Mouse (Mus musculus): ENCODE results near the gene Igfbp3.

Gene Igfbp3

DNA sequence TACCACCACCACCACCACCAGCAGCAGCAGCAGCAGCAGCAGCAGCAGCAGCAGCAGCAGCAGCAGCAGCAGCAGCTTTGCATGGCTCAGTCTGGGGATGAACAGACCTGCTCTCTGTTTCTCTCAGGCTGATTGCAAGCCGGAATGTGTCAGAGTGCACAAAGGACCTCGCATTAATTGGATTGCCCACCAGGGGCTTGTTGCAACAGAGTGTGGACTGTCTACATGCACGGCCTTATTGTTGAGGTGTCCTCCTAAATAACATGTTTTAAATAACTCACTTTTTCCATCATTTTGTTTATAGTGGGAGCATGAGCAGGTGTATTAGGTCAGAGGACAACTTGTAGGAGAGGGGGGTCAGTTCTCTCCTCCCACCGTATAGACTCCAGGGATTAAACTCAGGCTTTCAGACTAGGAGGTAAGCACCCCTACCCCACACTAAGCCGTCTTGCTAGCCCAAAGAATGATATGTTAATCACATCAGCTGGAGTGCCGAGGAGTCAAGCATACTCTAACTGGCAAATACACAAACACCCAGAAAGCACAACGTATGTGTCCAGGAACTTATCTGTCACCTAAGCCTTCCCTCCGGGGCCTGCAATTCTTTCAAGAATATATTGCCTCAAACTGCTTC is 31.2 kb downstream of the Igfbp3 start:
- in situ Hi-C loops (cut with MboI; ENCODE audit: unreplicated experiment in 2 of 2), result no loop called here

DNA sequence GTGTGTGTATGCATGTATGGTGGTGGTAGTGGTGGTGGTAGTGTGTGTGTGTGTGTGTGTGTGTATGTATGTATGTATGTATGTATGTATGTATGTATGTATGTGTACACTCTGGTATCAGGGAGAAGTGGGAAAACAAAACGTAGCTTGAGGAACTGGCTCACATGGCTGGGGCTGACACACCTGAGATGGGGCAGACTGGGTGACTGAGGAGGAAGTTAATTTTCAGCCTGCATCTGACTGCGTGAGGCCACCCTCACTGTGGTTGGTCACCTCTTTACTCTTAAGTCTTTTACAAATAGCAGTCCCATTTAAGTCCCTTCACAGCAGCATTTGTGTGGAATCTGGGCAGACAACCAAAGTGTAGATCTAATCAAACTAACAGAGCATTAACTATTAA is 34.4 kb downstream of the Igfbp3 start:
- in situ Hi-C loops (cut with MboI; ENCODE audit: unreplicated experiment in 2 of 2), result no loop called here

DNA sequence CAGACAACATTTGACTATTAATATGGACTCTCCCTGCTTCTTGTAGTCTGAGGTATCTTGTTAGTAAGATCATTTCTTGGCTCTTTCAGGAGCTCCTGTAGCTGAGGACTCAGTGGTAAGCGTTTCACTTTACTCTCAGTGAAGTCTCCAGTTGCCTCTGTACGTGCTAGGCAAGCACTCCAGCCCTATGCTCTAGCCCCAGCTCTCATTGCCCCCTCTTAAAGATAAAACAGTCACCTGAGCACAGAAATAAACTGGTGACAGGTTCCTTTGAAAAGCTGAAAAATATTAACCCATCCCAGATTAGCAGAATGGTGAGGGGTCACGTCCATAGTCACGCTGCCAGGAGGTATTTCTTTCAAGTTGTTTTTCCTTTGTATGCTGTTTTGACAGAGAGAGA is 35.0 kb downstream of the Igfbp3 start:
- in situ Hi-C loops (cut with MboI; ENCODE audit: unreplicated experiment in 2 of 2), result no loop called here

DNA sequence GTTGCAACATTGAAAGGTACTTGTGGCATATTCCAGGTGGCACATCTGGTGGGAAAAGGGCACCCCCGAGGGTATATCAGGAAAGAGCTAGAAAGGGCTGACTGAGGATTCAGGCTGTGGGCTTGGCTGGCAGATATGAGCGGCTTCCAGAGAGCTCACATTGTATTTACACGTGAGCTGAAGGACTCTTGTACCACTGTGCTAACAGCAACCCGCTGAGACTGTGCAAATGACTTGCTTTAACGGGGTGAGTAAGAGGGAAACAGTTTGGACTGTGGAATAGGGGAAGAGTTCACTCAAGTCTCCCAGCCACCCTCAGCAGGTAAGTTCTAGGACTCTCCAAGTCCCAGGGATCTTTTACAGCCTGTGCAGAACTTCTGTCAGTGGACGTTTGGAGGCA is 40.1 kb downstream of the Igfbp3 start:
- in situ Hi-C loops (cut with MboI; ENCODE audit: unreplicated experiment in 2 of 2), result no loop called here

DNA sequence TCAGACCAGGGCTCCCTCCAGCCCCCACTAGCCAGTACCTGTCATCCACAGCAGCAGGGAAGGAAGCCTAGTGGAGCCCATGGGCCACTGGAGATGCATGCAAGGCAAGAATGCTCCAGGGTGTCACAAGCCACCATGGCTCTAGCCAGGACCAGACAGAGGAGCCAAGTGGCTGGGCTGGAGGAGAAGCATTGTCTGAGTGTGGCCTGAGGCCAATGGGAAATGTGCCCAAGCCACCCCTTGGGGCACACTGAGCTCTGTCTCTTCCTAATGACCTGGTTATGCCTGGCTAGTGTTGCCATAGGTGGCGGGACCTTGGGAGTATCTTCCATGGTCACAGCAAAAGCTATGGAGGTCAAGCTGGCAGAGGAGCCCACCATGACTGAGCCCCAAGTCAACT is 44.1 kb downstream of the Igfbp3 start:
- in situ Hi-C loops (cut with MboI; ENCODE audit: unreplicated experiment in 2 of 2), result no loop called here

DNA sequence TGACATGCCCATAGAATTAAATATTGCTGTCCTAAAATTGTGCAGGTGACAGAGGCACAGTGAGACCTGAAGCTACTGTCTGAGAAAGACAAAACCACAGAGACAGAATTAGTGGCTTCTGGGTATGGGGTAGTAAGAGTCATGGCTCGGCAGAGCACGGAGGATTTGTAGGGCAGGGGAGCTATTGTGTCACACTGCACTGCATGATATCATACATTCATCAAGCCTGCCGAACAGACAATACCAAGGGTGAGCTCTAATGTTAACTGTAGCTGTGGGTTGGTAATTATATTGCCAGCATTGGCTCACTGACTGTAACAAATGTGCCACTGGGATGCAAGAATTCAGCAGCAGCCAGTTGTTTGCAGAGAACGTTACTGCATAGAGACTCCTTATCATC is 49.3 kb downstream of the Igfbp3 start:
- in situ Hi-C loops (cut with MboI; ENCODE audit: unreplicated experiment in 2 of 2), result no loop called here

DNA sequence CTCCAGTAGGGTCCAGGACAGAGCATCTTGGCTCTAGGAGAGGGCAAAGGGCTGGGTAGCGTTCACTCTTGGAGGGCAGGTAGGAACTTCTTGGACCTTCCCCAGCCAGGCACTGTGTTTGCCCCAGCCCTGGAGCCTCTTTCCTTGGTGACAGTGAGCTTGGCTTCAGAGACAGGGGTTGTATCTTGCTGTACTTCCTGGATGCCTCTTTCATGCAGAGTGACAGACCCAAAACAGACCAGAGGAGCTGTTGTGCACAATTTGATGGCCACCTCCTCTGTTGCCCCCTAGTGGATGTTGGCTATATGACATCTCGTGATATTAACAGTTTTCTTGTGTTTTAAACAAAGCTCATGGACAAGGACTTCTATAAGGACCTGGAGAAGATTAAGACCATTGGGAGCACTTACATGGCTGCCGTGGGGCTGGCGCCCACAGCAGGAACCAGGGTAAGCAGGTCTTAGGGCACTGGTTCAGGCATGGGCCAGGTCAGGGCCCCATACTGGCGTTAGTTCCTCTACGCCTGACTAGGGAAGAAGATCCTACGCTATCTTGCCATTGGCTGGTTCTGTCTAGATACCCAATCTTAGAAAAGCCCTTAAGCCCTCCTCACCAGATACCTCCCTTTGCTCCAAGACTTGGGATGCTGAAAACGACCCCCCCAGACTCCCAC is 52.1 kb downstream of the Igfbp3 start:
- in situ Hi-C loops (cut with MboI; ENCODE audit: unreplicated experiment in 2 of 2), result no loop called here

DNA sequence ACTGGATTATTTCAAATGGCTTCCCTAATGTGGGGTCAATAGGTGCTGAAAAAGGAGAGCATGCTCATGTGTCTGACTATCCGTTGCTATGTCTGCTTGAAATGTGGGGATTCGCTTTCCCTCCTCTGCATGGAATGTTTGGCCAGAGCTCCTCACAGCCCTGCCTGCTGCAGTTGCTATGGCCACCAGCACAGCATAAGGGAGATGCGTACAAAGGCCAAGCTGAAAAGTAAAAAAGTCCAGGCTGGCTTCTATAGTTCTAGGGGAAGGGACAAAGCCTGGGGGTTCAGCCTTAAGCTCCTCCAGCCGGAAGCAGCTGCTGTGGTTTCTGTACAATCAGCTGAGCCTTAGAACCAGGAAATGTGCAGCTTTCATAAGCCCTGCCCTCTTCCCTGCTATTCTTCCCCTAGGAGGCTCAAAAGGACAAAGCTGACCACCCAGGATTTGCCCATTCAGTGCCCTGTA is 53.1 kb downstream of the Igfbp3 start:
- in situ Hi-C loops (cut with MboI; ENCODE audit: unreplicated experiment in 2 of 2), result no loop called here

DNA sequence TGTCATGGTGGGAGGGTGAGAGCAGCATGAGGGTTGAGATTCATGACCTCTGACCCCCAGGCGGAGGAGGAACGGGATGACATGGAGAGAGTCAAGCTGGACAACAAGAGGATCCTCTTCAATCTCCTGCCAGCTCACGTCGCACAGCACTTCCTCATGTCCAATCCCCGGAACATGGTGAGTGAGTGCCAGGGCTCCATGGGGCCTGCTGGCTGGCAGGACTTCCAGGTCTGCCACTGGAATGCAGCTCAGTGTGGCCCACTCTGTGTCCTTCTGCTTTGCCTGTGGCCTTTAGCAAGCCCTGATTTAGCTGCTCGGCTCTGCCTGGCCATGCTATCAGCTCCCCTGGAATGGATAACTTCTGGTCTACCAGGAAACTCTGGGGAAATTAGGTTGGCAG is 53.6 kb downstream of the Igfbp3 start:
- in situ Hi-C loops (cut with MboI; ENCODE audit: unreplicated experiment in 2 of 2), result no loop called here

DNA sequence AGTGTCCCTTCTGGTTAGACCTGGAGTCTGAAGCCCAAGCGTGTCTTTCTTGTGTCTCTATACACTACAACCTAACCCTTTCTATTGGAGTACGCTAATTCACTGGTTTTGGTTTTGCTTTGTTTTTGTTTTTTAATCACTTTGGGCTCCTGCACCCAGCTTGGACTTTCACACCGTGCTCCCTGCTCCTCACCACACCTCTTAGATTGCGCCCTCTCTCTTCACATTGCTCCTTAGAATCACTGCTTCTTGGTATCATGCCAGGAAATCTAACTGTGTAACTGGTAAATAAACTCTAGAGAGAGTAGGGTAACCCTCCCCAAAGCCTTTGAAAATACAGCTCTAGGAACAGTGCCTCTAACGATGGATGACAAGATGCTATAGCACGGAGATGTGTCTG is 55.5 kb downstream of the Igfbp3 start:
- in situ Hi-C loops (cut with MboI; ENCODE audit: unreplicated experiment in 2 of 2), result no loop called here

DNA sequence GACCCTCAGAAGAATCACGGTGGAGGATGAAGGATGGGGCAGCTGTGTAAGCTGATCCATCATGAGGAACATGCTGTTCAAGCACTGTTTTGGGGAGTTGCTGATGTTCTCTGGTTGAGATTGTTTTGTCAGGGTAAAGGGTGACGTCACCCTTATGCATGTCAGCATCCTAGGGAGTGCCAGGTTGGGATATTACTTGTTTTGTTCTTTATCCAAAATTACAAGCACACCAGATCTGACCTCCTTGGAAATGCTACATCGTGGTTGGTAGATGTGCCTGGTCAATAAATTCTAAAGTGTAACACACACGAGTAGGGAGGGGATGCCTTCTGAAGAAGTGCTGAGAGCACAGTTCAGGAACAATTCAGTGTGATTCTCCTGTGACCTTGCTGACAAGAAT is 57.3 kb downstream of the Igfbp3 start:
- in situ Hi-C loops (cut with MboI; ENCODE audit: unreplicated experiment in 2 of 2), result no loop called here
